Mouse (Mus musculus): ENCODE measurements around the gene Lrrfip1.

Gene Lrrfip1

GRCm38 (mm10) chr1:90995916-90996315, 2.6 kb upstream of the Lrrfip1 start:
- in situ Hi-C loops (cut with MboI; ENCODE audit: unreplicated experiment in 2 of 2) = no loop called here

GRCm38 (mm10) chr1:90997136-90997535, 1.4 kb upstream of the Lrrfip1 start:
- in situ Hi-C loops (cut with MboI; ENCODE audit: unreplicated experiment in 2 of 2) = no loop called here

- in situ Hi-C loops (cut with MboI; ENCODE audit: unreplicated experiment in 2 of 2) = no loop called here
These were observed 896 bp upstream of the Lrrfip1 start for GRCm38 (mm10) chr1:90997641-90998040.

- in situ Hi-C loops (cut with MboI; ENCODE audit: unreplicated experiment in 2 of 2) = no loop called here
These were observed 514 bp downstream of the Lrrfip1 start for GRCm38 (mm10) chr1:90998891-90999611.

GRCm38 (mm10) chr1:90999911-91000601, 1.5 kb downstream of the Lrrfip1 start:
- in situ Hi-C loops (cut with MboI; ENCODE audit: unreplicated experiment in 2 of 2) = no loop called here

GRCm38 (mm10) chr1:91001101-91001500, 2.6 kb downstream of the Lrrfip1 start:
- in situ Hi-C loops (cut with MboI; ENCODE audit: unreplicated experiment in 2 of 2) = no loop called here

- in situ Hi-C loops (cut with MboI; ENCODE audit: unreplicated experiment in 2 of 2) = no loop called here
These were observed 3.5 kb downstream of the Lrrfip1 start for GRCm38 (mm10) chr1:91001871-91002539.

GRCm38 (mm10) chr1:91002641-91003040, 4.1 kb downstream of the Lrrfip1 start:
- in situ Hi-C loops (cut with MboI; ENCODE audit: unreplicated experiment in 2 of 2) = no loop called here

- in situ Hi-C loops (cut with MboI; ENCODE audit: unreplicated experiment in 2 of 2) = no loop called here
These were observed 5.2 kb downstream of the Lrrfip1 start for GRCm38 (mm10) chr1:91003522-91004253.

- in situ Hi-C loops (cut with MboI; ENCODE audit: unreplicated experiment in 2 of 2) = no loop called here
These were observed 7.5 kb downstream of the Lrrfip1 start for GRCm38 (mm10) chr1:91006037-91006436.

GRCm38 (mm10) chr1:91006708-91007107, 8.2 kb downstream of the Lrrfip1 start:
- in situ Hi-C loops (cut with MboI; ENCODE audit: unreplicated experiment in 2 of 2) = no loop called here

GRCm38 (mm10) chr1:91008147-91008682, 9.7 kb downstream of the Lrrfip1 start:
- in situ Hi-C loops (cut with MboI; ENCODE audit: unreplicated experiment in 2 of 2) = no loop called here

GRCm38 (mm10) chr1:91008746-91009145, 10.2 kb downstream of the Lrrfip1 start:
- in situ Hi-C loops (cut with MboI; ENCODE audit: unreplicated experiment in 2 of 2) = no loop called here

- in situ Hi-C loops (cut with MboI; ENCODE audit: unreplicated experiment in 2 of 2) = no loop called here
These were observed 10.7 kb downstream of the Lrrfip1 start for GRCm38 (mm10) chr1:91009266-91009665.

GRCm38 (mm10) chr1:91010216-91010615, 11.7 kb downstream of the Lrrfip1 start:
- in situ Hi-C loops (cut with MboI; ENCODE audit: unreplicated experiment in 2 of 2) = no loop called here

GRCm38 (mm10) chr1:91010716-91011115, 12.2 kb downstream of the Lrrfip1 start:
- in situ Hi-C loops (cut with MboI; ENCODE audit: unreplicated experiment in 2 of 2) = no loop called here

GRCm38 (mm10) chr1:91011336-91011735, 12.8 kb downstream of the Lrrfip1 start:
- in situ Hi-C loops (cut with MboI; ENCODE audit: unreplicated experiment in 2 of 2) = no loop called here

GRCm38 (mm10) chr1:91013803-91014202, 15.3 kb downstream of the Lrrfip1 start:
- in situ Hi-C loops (cut with MboI; ENCODE audit: unreplicated experiment in 2 of 2) = no loop called here

- in situ Hi-C loops (cut with MboI; ENCODE audit: unreplicated experiment in 2 of 2) = no loop called here
These were observed 17.0 kb downstream of the Lrrfip1 start for GRCm38 (mm10) chr1:91015571-91015970.

- in situ Hi-C loops (cut with MboI; ENCODE audit: unreplicated experiment in 2 of 2) = no loop called here
These were observed 18.7 kb downstream of the Lrrfip1 start for GRCm38 (mm10) chr1:91017111-91017758.

All from v-Abl transformed pro-B cells (cell line).